Mouse (Mus musculus) adrenal gland, postnatal 25 days (tissue): ENCODE results near the gene Eva1c. TPM values are rescaled to one million over a fixed set of nuclear protein-coding genes. Genes with fewer than 3 reads are reported as not detected.
A peak's percentile ranks its signal among the peaks of the same experiment; 100 is the strongest.

Source experiments
- DNase-seq: peaks from one replicate; pipeline ENCODE4 v3.0.0; 2021; ENCODE audit warnings: mixed read lengths
- total RNA-seq: library from RNA; stranded (reverse); gene quantifications from 2 replicates; pipeline ENCODE4 v1.2.3, GENCODE M21; 2021

The Eva1c gene
- total RNA-seq, 1 experiment from 2014 or later = 4.1 TPM

- DNase-seq = no peak
These were observed 41.6 kb downstream of the Eva1c start for GRCm38 (mm10) chr16:90868129-90868528.

- DNase-seq = no peak
These were observed 42.8 kb downstream of the Eva1c start for GRCm38 (mm10) chr16:90869361-90869760.

GRCm38 (mm10) chr16:90872936-90873335 is 46.4 kb downstream of the Eva1c start:
- no peak for DNase-seq

- no peak for DNase-seq
These were observed 48.0 kb downstream of the Eva1c start for GRCm38 (mm10) chr16:90874536-90874935.

- DNase-seq = no peak
These were observed 51.8 kb downstream of the Eva1c start for GRCm38 (mm10) chr16:90878135-90878860.

GRCm38 (mm10) chr16:90882501-90882977 is 56.0 kb downstream of the Eva1c start:
- peak; percentile 69 for DNase-seq

- DNase-seq = no peak
These were observed 58.8 kb downstream of the Eva1c start for GRCm38 (mm10) chr16:90885351-90885750.

GRCm38 (mm10) chr16:90885781-90886565 is 59.5 kb downstream of the Eva1c start:
- no peak for DNase-seq

GRCm38 (mm10) chr16:90890683-90891082 is 64.2 kb downstream of the Eva1c start:
- DNase-seq = no peak

GRCm38 (mm10) chr16:90891601-90892000 is 65.1 kb downstream of the Eva1c start:
- no peak for DNase-seq

- DNase-seq = no peak
These were observed 65.6 kb downstream of the Eva1c start for GRCm38 (mm10) chr16:90892081-90892480.

GRCm38 (mm10) chr16:90893019-90893418 is 66.5 kb downstream of the Eva1c start:
- no peak for DNase-seq

- DNase-seq = no peak
These were observed 67.3 kb downstream of the Eva1c start for GRCm38 (mm10) chr16:90893792-90894191.

GRCm38 (mm10) chr16:90897651-90898050 is 71.1 kb downstream of the Eva1c start:
- DNase-seq = peak; percentile 81

GRCm38 (mm10) chr16:90899498-90899897 is 73.0 kb downstream of the Eva1c start:
- peak; percentile 80 for DNase-seq

GRCm38 (mm10) chr16:90901364-90901763 is 74.8 kb downstream of the Eva1c start:
- DNase-seq = no peak

- DNase-seq = no peak
These were observed 76.8 kb downstream of the Eva1c start for GRCm38 (mm10) chr16:90903300-90903699.

GRCm38 (mm10) chr16:90907250-90907649 is 80.7 kb downstream of the Eva1c start:
- DNase-seq = no peak

GRCm38 (mm10) chr16:90910855-90911533 is 84.5 kb downstream of the Eva1c start:
- no peak for DNase-seq

- no peak for DNase-seq
These were observed 85.2 kb downstream of the Eva1c start for GRCm38 (mm10) chr16:90911766-90912165.

- DNase-seq = peak; percentile 46
These were observed 89.5 kb downstream of the Eva1c start for GRCm38 (mm10) chr16:90916040-90916481.

- DNase-seq = no peak
These were observed 90.6 kb downstream of the Eva1c start for GRCm38 (mm10) chr16:90917156-90917555.
